Mouse (Mus musculus): ENCODE results near the gene Wapl. TPM values are rescaled to one million over a fixed set of nuclear protein-coding genes. Genes with fewer than 3 reads are reported as not detected.

Wapl gene
- polyA plus RNA-seq (2015; fragmentation: Nextera tagmentation; extraction: Ambion mirVana), result 34.2 and 35.6 TPM in 2 replicates

GRCm38 (mm10) chr14:34673395-34674228, at the start of gene Wapl:
Gene Wapl, plus strand, starts transcription at chr14:34673928.

Other genes starting within 250 kb of the Wapl start
- 5.1 and 7.3 TPM in 2 replicates for gene Bmpr1a, start 170.6 kb upstream of the Wapl start, polyA plus RNA-seq (2015; fragmentation: Nextera tagmentation; extraction: Ambion mirVana)
- not detected in 2 replicates for gene 9230112D13Rik, start 151.1 kb upstream of the Wapl start, polyA plus RNA-seq (2015; fragmentation: Nextera tagmentation; extraction: Ambion mirVana)
- 0.10 and 0.16 TPM in 2 replicates for gene Ldb3, start 85.2 kb upstream of the Wapl start, polyA plus RNA-seq (2015; fragmentation: Nextera tagmentation; extraction: Ambion mirVana)
- not detected in 2 replicates for gene Opn4, start 73.8 kb upstream of the Wapl start, polyA plus RNA-seq (2015; fragmentation: Nextera tagmentation; extraction: Ambion mirVana)
- 0.02 TPM in 1 of 2 replicates, not detected in the other for gene Grid1, start 146.2 kb downstream of the Wapl start, polyA plus RNA-seq (2015; fragmentation: Nextera tagmentation; extraction: Ambion mirVana)